ENCODE assay signal across 12 mouse cellular contexts in the genomic region with DNA sequence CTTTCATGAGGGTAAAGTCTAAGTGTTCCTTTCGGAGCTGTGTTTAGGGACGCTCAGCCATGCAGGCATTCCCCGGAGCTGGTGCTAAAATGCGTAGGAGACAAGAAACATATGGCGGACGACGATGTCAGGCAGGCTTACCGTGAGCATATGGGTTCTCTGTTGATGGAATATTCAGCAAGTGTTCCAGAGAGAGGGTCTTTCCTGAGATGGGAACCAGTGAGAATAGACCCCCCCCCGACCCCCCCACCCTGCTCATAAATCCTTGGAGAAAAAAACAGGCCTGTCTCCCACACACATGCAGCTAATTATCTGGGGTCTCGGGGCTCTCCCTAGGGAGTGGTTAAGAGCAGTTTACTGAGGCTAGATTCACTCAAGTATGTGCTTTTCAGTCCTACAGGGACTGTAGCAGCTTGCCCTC.
A peak's percentile ranks its signal among the peaks of the same experiment; 100 is the strongest.
DNase-seq lines count a peak whose midpoint lies in the region; ATAC-seq and TF ChIP-seq lines count a peak whose summit lies in the region.
"Had no signal": no experiment of that assay in that cellular context is flagged by ENCODE, and none has a peak within 500 bp of the region (broad histone marks: within the 10 kb centered on the region; RNA-seq: fewer than 3 reads in every experiment).

No protein-coding gene starts in this region.

- peak overlapping the region; percentile 33; the same call in 1 of the 2 replicates for H3K27ac ChIP-seq in intestine, embryonic 14.5 days (ENCODE audit: low read depth)
- no peak overlapping the region for H3K27ac ChIP-seq in intestine, postnatal 0 days (ENCODE audit: low read depth, low read length)
- H3K27ac ChIP-seq in layer of hippocampus, adult 2 months: no peak overlapping the region
- no peak overlapping the region for H3K27ac ChIP-seq in neural tube, embryonic 15.5 days (replicated peaks)
- no peak overlapping the region for H3K27ac ChIP-seq in thymus, adult 2 months (ENCODE audit: control insufficient read depth, insufficient read depth, low read length)
- H3K27ac ChIP-seq: limb, embryonic 15.5 days had no signal

- H3K4me1 ChIP-seq in intestine, embryonic 14.5 days (replicated peaks; ENCODE audit: control insufficient read depth, insufficient read depth, low read length): peaks cover 13% of the 10 kb centered on the region
- H3K4me1 ChIP-seq in intestine, postnatal 0 days (replicated peaks; ENCODE audit: control insufficient read depth, insufficient read depth, low read length): no peaks in the 10 kb centered on the region
- H3K4me1 ChIP-seq in neural tube, embryonic 15.5 days: no peaks in the 10 kb centered on the region
- no peaks in the 10 kb centered on the region for H3K4me1 ChIP-seq in thymus, adult 2 months (replicated peaks; ENCODE audit: control insufficient read depth, insufficient read depth, low read length)

- no peak for DNase-seq in intestine, embryonic 14.5 days (ENCODE audit: low spot score)
- peak; percentile 52 for DNase-seq in embryo, embryonic 10.5 days (ENCODE audit: low spot score)
- peak; percentile 55 to 62 for DNase-seq in layer of hippocampus, adult 2 months (ENCODE audit: low spot score in 2 of 2)
- DNase-seq in lung, postnatal 14 days: peak; percentile 24
- DNase-seq in thymus, adult 2 months: no peak
- DNase-seq: cerebellum, adult 11 months; spleen, adult 18-20 months had no signal

- 0 out of 2 replicates have a peak overlapping the region, but pooled peaks have one; percentile 5 for H3K4me2 ChIP-seq in intestine, embryonic 14.5 days (ENCODE audit: low read length)
- H3K4me2 ChIP-seq in intestine, postnatal 0 days (replicated peaks; ENCODE audit: low read depth): no peak overlapping the region
- H3K4me2 ChIP-seq in neural tube, embryonic 15.5 days: no peak overlapping the region
- H3K4me2 ChIP-seq: limb, embryonic 15.5 days had no signal

- H3K27me3 ChIP-seq in intestine, embryonic 14.5 days (replicated peaks; ENCODE audit: control insufficient read depth, insufficient read depth, low read length): no peaks in the 10 kb centered on the region
- no peaks in the 10 kb centered on the region for H3K27me3 ChIP-seq in intestine, postnatal 0 days (replicated peaks; ENCODE audit: control insufficient read depth, insufficient read depth, low read length)
- H3K27me3 ChIP-seq in neural tube, embryonic 15.5 days (replicated peaks): no peaks in the 10 kb centered on the region
- H3K27me3 ChIP-seq in thymus, adult 2 months (ENCODE audit: control insufficient read depth, insufficient read depth, low read length): no peaks in the 10 kb centered on the region
- H3K27me3 ChIP-seq: limb, embryonic 15.5 days had no signal

- no peak for ATAC-seq in intestine, embryonic 14.5 days (replicated peaks; ENCODE audit: low FRiP score, low TSS enrichment, low read depth)
- ATAC-seq in intestine, postnatal 0 days: no peak
- no peak for ATAC-seq in neural tube, embryonic 15.5 days (ENCODE audit: low FRiP score)
- no peak for ATAC-seq in megakaryocyte, adult 5-6 weeks (ENCODE audit: poor library complexity, severe bottlenecking)

- TF ChIP-seq POLR2A in thymus, adult 2 months (IDR thresholded peaks at IDR 0.05; ENCODE audit: control insufficient read depth, extremely low read depth, insufficient read depth, low read length, poor library complexity): no peak

- no peak overlapping the region for H3K9ac ChIP-seq in intestine, embryonic 14.5 days (ENCODE audit: low read length)
- no peak overlapping the region for H3K9ac ChIP-seq in intestine, postnatal 0 days (ENCODE audit: low read depth, low read length)
- H3K9ac ChIP-seq in neural tube, embryonic 15.5 days (replicated peaks): no peak overlapping the region
- H3K9ac ChIP-seq: limb, embryonic 15.5 days had no signal

- H3K4me3 ChIP-seq in intestine, embryonic 14.5 days (ENCODE audit: low read depth, low read length): no peak overlapping the region
- no peak overlapping the region for H3K4me3 ChIP-seq in intestine, postnatal 0 days (ENCODE audit: low read depth, low read length)
- H3K4me3 ChIP-seq in layer of hippocampus, adult 2 months: no peak overlapping the region
- H3K4me3 ChIP-seq in neural tube, embryonic 15.5 days (replicated peaks): no peak overlapping the region
- no peak overlapping the region for H3K4me3 ChIP-seq in thymus, adult 2 months (ENCODE audit: control insufficient read depth, insufficient read depth, low read length)
- H3K4me3 ChIP-seq: limb, embryonic 15.5 days; myocyte had no signal

- no peaks in the 10 kb centered on the region for H3K36me3 ChIP-seq in intestine, embryonic 14.5 days (ENCODE audit: control insufficient read depth, insufficient read depth, low read length)
- no peaks in the 10 kb centered on the region for H3K36me3 ChIP-seq in intestine, postnatal 0 days (ENCODE audit: control insufficient read depth, insufficient read depth)
- no peaks in the 10 kb centered on the region for H3K36me3 ChIP-seq in neural tube, embryonic 15.5 days
- H3K36me3 ChIP-seq in thymus, adult 2 months (ENCODE audit: control insufficient read depth, insufficient read depth, low read length): no peaks in the 10 kb centered on the region
- H3K36me3 ChIP-seq: limb, embryonic 15.5 days had no signal

- TF ChIP-seq CTCF in intestine, postnatal 0 days (IDR thresholded peaks at IDR 0.05; ENCODE audit: low read depth): no peak
- no peak for TF ChIP-seq CTCF in layer of hippocampus, adult 2 months (conservative IDR thresholded peaks at IDR 0.05)
- no peak for TF ChIP-seq CTCF in thymus, adult 2 months (IDR thresholded peaks at IDR 0.05; ENCODE audit: borderline replicate concordance, control insufficient read depth, extremely low read depth, insufficient read depth, low read length, poor library complexity)

- H3K9me3 ChIP-seq in intestine, embryonic 14.5 days (ENCODE audit: control insufficient read depth, low read length): no peaks in the 10 kb centered on the region
- no peaks in the 10 kb centered on the region for H3K9me3 ChIP-seq in intestine, postnatal 0 days (ENCODE audit: control insufficient read depth)
- H3K9me3 ChIP-seq in neural tube, embryonic 15.5 days (replicated peaks): no peaks in the 10 kb centered on the region
- H3K9me3 ChIP-seq: limb, embryonic 15.5 days had no signal

- 31% methylated on average over 10 of the region's 10 CpGs for WGBS in intestine, embryonic 14.5 days
- 51% methylated on average over 10 of the region's 10 CpGs for WGBS in intestine, postnatal 0 days
- WGBS in neural tube, embryonic 15.5 days: 44% methylated on average over 10 of the region's 10 CpGs
- 91% methylated on average over 10 of the region's 10 CpGs for WGBS in thymus, adult 2 months

Comparison
In these comparisons a context has a peak if more than half of its experiments do, and no peak if none do; other contexts are left out.
1. DNase-seq: peak in embryo, embryonic 10.5 days (single experiment), layer of hippocampus, adult 2 months (2 of 2) and lung, postnatal 14 days (single experiment); none in intestine, embryonic 14.5 days (single experiment) and thymus, adult 2 months (single experiment).